Mouse (Mus musculus): ENCODE measurements at regions not wholly inside any gene's neighbourhood (a gene's known extent, or its start where the extent isn't known, plus 50 kb on each side); places are given as distances from the start of the nearest gene placed in this dataset.

DNA sequence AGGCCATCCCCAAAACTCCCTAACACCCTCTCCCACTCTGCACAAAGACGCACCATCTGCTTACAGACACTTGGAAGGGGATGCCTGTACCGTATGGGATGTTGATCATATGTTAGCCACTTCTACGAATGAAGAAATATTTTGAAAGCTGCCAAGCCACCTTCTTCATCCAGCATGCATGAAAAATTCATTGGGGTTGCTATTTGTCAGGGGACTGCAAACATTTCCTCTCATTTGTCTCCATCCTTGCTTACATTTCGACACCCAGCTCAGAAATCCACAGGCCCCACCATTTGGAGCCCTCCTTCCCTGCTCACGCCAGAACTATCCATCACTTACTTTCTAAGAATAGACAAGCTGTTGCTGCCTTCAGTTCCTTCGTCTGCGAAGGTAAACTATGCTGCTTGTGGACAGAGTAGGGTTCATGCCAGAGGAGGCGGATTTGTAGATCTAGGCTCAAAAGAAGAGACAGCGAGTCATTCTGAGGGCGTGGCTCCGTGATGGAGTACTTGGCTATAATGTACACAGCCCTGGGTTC is 51.2 kb upstream of the Cdh4 start:
- peaks cover 9% of the 10 kb centered on the region for H3K4me1 ChIP-seq
- no peaks in the 10 kb centered on the region for H3K9me3 ChIP-seq (replicated peaks)
- DNase-seq (ENCODE audit: low spot score) = no peak
- no peak overlapping the region for H3K27ac ChIP-seq
- WGBS = 70% methylated on average over 11 of the region's 11 CpGs
- H3K36me3 ChIP-seq = no peaks in the 10 kb centered on the region
- no peak overlapping the region for H3K4me3 ChIP-seq
- no peaks in the 10 kb centered on the region for H3K27me3 ChIP-seq (ENCODE audit: low read depth, poor library complexity, severe bottlenecking)

All from limb, embryonic 10.5 days (tissue).